Mouse (Mus musculus): ENCODE data around the gene Canx.
"Not testable (repeated sequence)": the region's sequence is repeated elsewhere in the genome, so short reads cannot be mapped to it uniquely, and the experiment has no call there.

Gene Canx

DNA sequence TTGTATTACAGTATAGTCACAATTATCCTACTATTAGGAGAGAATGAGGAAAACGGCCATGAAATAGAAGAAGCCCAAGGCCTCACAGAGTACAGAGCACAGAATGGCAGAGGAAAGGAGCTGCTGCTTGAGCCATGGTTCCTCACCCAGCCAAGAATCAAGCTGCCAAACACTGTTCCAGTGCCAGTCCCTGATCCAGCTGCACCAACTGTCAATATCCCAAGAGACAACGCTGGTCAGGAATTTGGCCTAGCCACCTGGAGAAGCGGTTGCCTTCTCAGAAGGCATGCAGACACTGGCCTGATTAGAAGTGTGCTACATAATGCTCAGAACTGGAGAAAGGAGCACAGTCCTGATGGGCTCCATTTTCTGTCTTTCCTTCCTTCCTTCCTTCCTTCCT is 7.7 kb upstream of the Canx start:
- DNase-seq (ENCODE audit: low spot score in 2 of 2) = no peak

DNA sequence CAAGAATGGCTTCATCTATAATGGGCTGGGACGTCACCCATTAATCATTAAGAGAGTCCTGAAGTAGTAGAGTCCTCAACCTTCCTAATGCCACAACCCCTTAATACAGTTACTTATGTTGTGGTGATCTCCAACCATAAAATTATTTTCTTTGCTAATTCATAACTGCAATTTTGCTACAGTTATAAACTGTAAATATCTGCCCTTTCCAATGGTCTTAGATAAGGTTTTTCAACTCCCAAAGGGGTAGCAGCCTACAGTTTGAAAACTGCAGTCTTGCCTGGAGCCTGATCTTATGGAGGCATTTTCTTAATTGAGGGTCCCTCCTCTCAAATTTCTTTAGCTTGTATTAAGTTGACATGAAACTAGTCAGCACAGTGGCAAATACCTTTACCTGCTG is 3.9 kb upstream of the Canx start:
- DNase-seq (ENCODE audit: low spot score in 2 of 2) = no peak

DNA sequence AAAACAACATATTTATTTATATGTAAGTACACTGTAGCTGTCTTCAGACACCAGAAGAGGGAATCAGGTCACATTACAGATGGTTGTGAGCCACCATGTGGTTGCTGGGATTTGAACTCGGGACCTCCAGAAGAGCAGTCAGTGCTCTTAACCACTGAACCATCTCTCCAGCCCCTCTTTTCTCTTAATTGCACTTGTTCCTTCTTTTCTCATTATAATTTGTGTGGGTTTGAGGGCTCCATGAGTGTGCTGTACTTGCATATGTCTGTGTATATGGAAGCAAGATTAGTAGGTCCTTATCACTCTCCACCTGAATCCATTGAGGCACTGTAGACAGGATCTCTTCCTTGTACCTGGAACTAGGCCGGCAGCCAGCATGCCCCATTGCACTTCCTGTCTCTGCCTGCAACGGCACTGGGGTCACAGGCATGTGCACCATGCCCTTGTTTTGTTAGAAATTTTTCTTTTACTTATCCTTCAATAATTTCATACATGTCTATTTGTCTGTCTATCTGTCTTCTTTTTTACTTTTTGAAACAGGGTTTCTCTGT is 2.7 kb upstream of the Canx start:
- DNase-seq (ENCODE audit: low spot score in 2 of 2) = no peak

DNA sequence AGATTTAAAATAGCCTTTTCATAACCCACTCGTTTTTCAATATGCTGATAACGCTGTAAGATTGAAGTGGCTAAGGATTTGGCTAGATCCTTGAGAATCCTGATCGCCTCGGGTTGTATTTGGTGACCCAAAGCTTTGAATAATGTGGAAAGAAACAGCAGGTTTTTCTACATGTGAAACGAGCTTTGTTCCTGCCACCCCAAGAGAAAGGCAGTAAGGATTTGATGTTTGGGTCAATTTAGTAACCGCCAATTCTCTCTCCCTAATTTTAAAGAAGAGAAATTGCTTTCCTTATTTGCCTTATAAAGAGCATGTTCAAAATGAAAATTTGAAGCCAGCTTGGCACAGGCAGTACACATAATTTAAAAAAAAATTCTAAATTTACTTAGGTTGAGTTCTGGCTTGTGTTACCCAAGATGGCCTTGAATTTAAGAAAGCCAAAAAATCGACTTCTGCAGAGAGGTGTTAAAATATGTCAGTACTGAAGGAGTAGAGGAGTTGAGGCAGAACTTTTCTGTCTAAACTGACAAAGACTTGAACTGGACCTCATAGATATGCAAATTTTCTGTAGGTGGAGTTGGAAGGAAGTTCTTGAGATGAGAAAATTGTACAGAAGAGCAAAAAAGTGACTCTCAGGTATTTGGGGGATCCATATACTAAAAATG is 961 bp upstream of the Canx start:
- peak in 1 of 2 experiments; percentile 8 for DNase-seq (ENCODE audit: low spot score in 2 of 2)

DNA sequence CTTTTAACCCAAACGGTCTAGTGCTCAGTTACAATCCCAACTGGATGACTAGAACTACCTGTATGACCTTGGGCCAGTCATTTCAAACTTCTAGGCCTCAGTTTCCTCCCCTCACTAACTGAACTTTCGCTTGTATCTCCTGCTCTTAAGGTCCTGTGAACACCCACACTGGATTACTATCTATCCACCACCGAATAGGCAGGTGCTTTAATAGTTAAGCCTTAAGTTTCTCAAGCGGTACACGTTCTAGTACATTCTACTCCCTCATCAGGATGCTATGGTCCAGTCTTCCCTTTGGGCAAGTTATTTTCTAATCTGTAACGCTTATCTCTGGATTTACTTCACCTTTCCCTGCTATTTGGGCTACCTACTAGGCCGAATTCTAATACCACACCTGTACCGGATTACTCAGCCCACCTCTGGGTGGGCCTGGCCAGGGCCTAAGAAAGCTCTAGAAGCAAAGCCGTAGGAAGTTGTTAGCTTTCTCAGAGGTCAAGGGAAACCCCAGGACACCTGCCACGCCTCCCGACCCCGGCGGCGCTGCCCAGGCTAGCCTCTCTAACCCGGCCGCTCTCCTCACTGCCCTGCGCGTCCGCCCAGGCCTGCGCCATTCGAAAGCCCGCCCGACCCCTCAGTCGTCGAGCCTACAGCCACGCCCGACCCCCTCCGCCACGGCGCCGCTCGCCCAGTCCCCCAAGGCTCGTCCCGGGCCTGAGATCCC is 562 bp downstream of the Canx start:
- peak in 1 of 2 experiments; percentile 8 for DNase-seq (ENCODE audit: low spot score in 2 of 2)

DNA sequence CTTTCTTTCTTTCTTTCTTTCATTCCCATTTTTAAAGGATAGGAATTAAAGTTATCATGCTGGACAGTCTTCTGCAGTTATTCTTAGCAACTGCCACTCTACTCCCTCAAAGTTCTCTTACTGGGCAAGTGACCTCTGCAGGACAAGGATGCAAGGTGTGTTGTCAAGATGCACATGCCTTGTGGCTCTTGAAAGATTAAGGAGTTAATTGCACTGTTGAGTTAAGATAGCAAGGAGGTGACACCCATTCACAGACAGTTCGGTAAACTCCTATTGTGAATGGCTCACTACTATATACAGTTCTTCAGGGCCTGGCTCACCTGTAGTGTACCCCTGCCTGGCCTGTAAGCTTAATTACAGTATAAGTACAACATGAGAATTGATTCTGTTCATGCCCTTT is 1.6 kb downstream of the Canx start:
- no peak for DNase-seq (ENCODE audit: low spot score in 2 of 2)

DNA sequence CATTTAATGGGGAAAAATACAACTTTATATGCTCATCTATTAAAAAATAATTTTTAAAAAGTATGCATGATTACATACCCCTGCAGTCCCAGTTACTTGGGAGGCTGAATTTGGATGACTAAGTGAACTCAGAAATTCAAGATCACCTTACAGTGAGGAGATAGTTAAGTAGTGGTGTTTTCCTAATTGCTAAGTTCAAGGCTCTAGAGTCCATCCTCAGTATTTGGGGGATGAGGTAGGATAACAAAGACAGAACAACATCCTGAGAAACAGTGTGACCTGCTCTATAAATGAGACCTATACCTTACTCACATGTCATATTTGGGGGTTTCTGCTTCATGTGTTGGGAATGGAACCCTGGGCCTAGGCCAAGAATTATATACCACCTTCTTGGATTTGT is 3.1 kb downstream of the Canx start:
- DNase-seq (ENCODE audit: low spot score in 2 of 2) = no peak

DNA sequence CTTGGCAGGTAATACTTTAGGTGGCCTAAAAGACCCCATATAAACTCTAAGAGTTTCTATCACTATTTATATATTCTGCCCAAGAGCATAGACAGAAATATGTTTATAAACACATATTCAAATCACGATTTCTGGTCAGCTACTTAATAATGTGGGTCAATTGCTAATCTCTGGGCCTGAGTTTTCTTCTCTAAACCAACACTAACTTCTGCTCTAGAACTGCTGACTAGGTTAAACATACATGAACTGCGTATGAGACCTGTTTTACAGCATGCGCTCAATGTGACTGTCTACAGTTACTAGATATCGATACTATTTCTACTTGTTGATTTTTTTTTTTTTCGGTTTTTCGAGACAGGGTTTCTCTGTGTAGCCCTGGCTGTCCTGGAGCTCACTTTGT is 4.2 kb downstream of the Canx start:
- DNase-seq (ENCODE audit: low spot score in 2 of 2) = no peak

DNA sequence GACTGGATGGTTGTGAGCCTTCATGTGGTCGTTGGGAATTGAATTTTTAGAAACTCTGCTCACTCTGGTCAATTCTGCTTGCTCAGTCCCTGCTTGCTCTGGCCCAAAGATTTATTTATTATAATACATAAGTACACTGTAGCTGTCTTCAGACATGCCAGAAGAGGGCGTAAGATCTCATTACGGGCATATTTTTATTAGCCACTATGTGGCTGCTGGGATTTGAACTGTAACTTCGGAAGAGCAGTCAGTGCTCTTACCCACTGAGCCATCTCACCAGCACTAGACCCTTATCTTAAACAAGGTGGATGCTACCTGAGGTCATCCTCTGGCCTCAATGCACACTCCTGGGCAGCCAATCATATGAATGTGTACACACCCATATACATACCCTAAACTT is 6.1 kb downstream of the Canx start:
- DNase-seq (ENCODE audit: low spot score in 2 of 2) = not testable (repeated sequence)

DNA sequence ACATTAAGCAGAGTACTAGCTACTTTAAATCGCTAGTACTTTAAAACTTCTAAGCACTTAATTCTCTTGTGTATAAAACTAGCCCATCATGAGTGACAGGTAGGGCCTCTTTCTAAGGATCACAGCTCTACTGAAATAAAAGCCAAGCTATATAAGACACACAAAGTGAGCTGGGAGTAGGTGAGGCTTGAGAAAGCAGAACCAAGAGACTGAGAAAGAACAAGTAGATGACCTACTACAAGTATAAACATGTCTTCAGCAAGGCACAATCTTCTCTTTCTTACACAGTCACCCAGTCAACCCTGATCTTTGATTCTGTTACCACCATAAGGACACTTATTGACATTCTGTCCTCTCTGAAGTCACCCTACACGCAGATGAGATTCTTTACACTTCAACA is 12.7 kb downstream of the Canx start:
- no peak for DNase-seq (ENCODE audit: low spot score in 2 of 2)

DNA sequence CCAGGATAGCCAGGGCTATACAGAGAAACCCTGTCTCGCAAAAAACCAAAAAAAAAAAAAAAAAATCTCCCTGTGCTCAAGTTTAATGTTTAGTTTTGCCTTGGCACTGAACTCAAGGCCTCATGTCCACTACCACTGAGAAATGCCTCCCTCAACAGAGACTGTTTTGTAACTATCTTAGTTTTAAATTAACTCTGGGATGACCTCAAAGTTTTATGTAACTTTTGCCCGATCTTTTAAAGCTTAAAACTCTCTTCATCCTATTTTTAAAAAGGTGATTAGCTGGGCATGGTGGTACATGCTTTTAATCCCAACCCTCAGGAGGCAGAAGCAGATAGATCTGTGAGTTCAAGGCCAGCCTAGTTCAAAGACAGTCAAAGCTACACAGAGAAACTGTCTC is 22.1 kb downstream of the Canx start:
- DNase-seq (ENCODE audit: low spot score in 2 of 2) = no peak

DNA sequence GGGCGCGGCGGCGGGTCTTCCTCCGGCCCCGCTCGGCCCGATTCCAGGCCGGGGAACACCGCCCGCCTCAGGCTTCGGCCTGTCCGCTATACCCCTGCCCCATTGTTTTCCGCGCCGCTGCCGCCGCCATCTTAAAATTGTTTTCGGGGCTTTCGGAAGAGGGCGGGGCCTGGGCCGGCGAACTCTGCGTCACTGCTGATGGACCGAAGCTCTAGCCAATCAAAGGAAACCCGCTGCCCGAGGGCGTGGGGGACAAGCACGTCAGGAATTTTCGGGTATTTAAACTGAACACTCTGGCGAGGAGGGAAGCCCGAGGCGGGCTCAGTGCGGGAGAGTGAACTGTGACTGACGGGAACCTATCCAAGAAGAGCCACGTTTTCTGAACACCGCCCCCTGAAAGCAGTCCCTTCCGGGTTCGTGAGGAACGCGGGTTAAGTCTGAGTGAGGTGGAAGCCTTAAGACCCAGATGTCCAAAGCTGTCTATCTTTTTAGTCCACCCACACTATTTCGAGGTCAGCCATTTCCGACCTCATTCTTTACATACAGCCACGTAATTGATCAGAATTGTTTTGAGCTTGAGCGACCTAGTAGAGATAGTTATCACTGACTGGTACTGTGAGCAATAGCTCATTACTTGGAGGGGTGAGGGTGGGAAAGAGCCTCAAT is 33.1 kb downstream of the Canx start, which contains the start of gene Maml1:
Maml1 (minus strand) TSS at position 122 of the 666 bp plus-strand sequence.
- peak; percentile 98 to 99 for DNase-seq (ENCODE audit: low spot score in 2 of 2)

DNA sequence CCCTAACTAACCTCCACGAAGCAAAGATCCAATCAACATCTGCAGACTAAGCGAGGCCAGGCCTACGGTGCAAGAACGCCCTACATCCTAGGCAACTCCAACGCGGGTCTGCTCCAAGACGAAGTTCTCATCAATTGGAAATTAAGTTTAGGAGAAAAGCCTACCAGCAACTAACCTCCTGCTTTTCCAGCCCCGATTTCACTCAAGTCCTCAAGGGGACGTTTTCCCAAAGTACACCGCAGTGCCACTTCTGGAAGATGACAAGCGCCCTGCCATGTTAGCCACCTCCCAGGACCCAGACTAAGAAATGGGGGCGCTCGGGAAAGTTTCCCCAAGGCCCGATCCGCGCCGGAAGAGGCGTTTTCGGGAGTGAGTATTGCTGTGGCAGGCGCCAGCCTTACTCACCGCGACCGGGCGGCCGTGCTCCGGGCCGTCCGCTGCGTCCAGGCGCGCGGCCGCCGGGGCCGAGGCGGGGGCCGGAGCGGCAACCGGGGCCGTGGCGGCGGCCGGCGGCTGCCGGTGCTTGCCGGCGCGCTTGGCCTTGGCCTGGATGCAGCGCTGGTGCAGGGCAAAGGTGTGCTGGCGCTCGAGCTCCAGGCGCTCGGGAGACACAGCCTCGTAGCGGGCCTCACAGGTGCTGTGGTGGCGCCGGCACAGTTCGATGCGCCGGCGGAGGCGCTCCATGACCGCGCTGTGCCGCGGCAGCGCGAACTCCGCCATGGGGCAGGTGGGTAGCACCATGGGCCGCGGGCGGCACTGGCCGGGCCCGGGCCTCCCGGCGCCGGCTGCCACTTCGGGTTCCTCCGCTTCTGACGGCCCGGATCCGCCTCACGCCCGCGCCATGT is 33.9 kb downstream of the Canx start:
- DNase-seq (ENCODE audit: low spot score in 2 of 2) = peak; percentile 55 to 56

DNA sequence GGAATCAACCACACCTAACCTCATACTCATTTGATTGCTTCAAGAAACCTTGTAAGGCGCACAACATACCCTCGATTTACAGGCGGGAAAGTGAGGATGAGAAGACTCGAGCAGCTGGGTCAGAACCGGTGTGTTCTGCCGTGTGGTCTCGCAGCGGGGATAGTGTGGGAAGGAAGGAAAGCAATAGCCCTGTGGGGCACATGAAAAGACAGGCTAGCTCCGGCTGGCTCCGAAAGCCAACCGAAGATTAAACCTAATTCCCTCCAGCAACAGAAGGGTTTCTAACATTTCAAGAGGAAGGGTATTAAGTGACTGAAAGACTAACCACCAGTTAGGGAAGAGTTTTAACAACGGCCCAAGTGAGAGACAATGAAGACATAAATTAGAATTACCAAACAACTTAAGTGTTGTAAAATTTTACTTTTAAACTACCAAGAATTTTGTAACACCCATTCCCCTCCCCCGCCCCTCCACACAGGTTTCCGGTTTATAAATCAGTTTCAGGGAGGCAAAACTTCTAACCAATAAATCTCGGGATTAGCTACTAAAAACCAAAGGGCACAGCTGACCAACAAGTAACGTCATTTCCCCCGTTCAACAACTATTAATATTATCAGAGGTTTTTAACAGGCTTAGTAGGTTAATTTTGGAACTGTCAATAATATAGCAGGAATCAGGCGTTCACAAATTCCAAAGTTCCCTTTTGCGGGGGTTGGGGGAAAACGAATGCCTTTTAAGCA is 34.8 kb downstream of the Canx start:
- no peak for DNase-seq (ENCODE audit: low spot score in 2 of 2)

DNA sequence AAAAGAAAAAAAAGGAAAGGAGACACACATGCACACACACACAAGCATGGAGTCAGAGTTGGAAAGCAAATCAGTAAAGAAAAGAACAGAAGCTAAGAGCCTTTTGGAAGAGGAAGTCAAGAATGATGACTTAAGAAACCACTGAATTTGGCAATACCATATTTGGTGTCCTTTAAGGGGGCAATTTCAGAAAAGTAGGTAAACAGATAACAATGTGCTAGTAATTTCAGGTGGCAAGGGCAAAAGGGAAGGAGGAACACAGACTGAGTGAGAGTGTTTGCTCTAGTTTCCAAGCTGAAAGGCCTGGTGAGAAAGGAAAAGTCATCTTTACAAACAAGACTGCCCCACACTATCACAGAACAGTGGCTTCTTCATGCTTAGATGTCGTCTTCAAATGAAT is 39.0 kb downstream of the Canx start:
- no peak for DNase-seq (ENCODE audit: low spot score in 2 of 2)

DNA sequence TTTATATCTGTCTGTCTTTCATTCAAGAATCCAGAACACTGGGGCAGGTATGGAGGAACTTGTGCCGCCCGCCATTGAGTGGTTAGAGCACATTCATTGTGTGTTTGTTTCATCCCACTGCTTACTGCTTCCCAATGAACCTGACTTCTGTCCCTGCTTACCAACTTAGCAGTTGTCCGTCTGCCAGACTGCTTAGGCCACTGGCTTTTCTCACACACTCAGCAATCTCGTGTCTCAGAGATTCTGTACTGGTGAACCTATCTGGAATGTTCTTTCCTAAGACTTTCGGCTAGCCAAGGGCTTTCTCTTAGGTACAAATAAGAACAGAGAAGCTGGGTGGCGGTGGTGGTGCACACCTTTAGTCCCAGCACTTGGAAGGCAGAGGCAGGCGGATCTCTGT is 39.8 kb downstream of the Canx start:
- DNase-seq (ENCODE audit: low spot score in 2 of 2) = no peak

DNA sequence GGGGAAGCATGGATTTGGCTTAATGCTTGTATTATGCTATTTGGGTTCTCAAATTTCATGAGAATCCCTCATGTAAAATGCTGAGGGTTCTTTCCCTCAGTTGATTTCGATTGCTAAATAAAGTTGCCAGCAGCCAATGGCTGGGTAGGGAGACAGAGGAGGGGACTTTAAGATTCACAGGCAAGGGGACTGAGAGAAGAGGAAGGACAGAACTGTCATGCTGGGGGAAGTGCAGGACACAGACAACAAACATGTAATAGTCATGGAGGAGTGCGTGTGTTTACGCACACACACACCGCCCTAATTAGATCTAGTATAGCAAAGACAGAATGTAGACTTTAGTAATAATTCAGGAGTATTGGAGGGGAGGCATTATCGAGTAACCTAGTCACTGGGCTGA is 40.2 kb downstream of the Canx start:
- DNase-seq (ENCODE audit: low spot score in 2 of 2) = no peak

DNA sequence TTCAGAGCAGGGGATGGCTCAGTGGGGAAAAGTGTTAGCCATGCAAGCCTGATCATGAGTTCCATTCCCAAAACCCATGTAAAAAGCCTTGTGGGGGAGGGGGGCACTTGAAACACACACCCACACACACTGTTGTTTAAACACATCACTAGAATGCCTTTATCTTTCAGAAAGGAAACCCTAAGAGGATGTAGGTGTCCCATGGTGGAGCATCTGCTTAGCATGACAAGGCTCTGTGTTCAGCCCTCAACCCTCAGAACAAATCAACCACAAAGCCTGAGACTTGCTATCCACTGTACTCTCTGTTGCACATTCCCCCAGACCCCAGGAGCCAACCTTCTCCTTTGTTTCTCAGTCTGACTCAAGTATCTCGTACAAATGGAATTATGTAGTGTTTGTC is 45.4 kb downstream of the Canx start:
- no peak for DNase-seq (ENCODE audit: low spot score in 2 of 2)

DNA sequence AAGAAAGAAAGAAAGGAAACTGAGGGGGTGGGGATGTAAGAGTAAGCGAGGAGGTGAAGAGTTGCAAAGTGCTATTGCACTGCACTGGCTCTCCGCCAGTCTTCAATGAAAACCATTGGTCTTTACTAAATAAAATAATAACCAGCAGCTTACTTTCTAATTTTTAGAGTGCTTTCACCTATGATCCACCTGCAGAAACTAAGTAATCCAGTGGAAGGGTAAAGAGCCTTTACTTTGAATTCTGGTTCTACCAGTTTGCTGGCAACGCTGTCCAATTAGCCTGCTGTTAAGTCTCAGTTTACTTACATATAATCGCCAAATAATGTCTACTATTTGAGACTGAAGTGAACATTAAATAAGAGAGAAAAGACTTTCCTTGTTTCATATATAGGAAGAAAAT is 46.5 kb downstream of the Canx start:
- DNase-seq (ENCODE audit: low spot score in 2 of 2) = no peak

DNA sequence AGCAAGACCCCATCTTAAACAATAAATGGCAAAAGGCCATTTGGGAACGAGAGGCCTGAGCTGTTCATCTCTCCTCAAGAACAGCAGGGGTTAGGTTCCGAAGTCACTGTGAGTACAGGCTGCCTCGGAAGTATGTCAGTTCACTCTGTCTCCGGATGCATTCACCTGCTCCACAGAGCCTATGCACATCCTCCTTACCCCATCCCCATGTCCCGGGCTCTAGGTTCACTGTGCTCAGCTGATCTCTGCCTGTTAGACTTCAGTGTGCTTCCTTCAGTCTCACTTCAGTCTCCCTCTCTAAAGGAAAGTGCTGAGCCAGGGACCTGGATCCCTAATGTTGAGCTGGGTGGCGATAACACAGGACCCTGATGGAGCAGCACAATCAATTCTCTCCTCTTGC is 47.8 kb downstream of the Canx start:
- no peak for DNase-seq (ENCODE audit: low spot score in 2 of 2)

DNA sequence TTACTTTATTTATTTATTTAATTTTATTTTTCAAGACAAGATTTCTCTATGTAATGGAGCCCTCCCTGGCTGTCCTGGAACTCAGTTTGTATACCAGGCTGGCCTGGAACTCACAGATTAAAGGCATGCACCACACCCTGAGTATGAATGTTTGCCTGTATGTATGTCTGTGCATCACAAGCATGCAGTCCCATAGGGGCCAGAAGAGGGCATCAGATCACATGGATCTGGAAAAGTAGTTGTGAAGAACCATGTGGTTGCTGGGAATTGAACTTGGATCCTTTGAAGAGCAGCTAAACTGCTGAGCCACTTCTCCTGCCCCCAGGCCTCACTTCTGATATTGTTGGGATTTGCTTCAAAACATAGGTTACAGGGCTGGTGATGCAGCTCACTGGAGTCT is 48.4 kb downstream of the Canx start:
- DNase-seq (ENCODE audit: low spot score in 2 of 2) = no peak
